Mouse (Mus musculus): ENCODE measurements around the gene Ppm1a. TPM values are rescaled to one million over a fixed set of nuclear protein-coding genes. Genes with fewer than 3 reads are reported as not detected.
A peak's percentile ranks its signal among the peaks of the same experiment; 100 is the strongest.

The Ppm1a gene
- polyA plus RNA-seq, 1 experiment from 2014 or later, result 75.9 TPM

GRCm38 (mm10) chr12:72821589-72821988, 64.3 kb downstream of the Ppm1a start:
- peak overlapping the region; percentile 67 to 71; a peak in 3 of 4 replicates for H3K27ac ChIP-seq (replicated peaks in 1 of 2; ENCODE audit: control insufficient read depth in 1 of 2, insufficient read depth in 1 of 2, low read depth in 2 of 2, low read length in 2 of 2)
- WGBS, result 32% methylated on average over 6 of the region's 6 CpGs
- no peak for ATAC-seq (ENCODE audit: insufficient number of reproducible peaks, insufficient read depth, low FRiP score, low read depth)

GRCm38 (mm10) chr12:72825656-72826055, 68.4 kb downstream of the Ppm1a start:
- no peak for ATAC-seq (ENCODE audit: insufficient number of reproducible peaks, insufficient read depth, low FRiP score, low read depth)
- no peak overlapping the region for H3K27ac ChIP-seq (replicated peaks in 1 of 2; ENCODE audit: control insufficient read depth in 1 of 2, insufficient read depth in 1 of 2, low read depth in 2 of 2, low read length in 2 of 2)
- H3K4me1 ChIP-seq (ENCODE audit: control insufficient read depth in 2 of 2, insufficient read depth in 2 of 2, low read length in 2 of 2), result 0 out of 4 replicates have a peak, but pooled peaks cover 0 to 2% of the 10 kb centered on the region in 2 experiments
- H3K9me3 ChIP-seq (ENCODE audit: control insufficient read depth, low read length), result no peaks in the 10 kb centered on the region
- 42% methylated on average over 5 of the region's 5 CpGs for WGBS
- peaks cover 9% of the 10 kb centered on the region for H3K27me3 ChIP-seq (ENCODE audit: control insufficient read depth, insufficient read depth, low read length)
- no peaks in the 10 kb centered on the region for H3K36me3 ChIP-seq (ENCODE audit: control insufficient read depth, insufficient read depth, low read length)
- H3K4me2 ChIP-seq (ENCODE audit: low read length), result no peak overlapping the region
- H3K4me3 ChIP-seq (ENCODE audit: control insufficient read depth in 1 of 2, insufficient read depth in 1 of 2, low read depth in 1 of 2, low read length in 2 of 2), result no peak overlapping the region
- H3K9ac ChIP-seq (ENCODE audit: low read length), result no peak overlapping the region

More at GRCm38 (mm10) chr12:72821589-72821988, 64.3 kb downstream of the Ppm1a start:
- H3K4me3 ChIP-seq (ENCODE audit: control insufficient read depth in 1 of 2, insufficient read depth in 1 of 2, low read depth in 1 of 2, low read length in 2 of 2), result peak overlapping the region; percentile 47 to 52; a peak in 3 of 4 replicates
- no peaks in the 10 kb centered on the region for H3K9me3 ChIP-seq (ENCODE audit: control insufficient read depth, low read length)
- peak overlapping the region; percentile 69 for H3K9ac ChIP-seq (ENCODE audit: low read length)
- no peaks in the 10 kb centered on the region; the same call in 1 of the 2 replicates for H3K27me3 ChIP-seq (ENCODE audit: control insufficient read depth, insufficient read depth, low read length)
- no peaks in the 10 kb centered on the region for H3K36me3 ChIP-seq (ENCODE audit: control insufficient read depth, insufficient read depth, low read length)
- peak overlapping the region; percentile 92 for H3K4me2 ChIP-seq (ENCODE audit: low read length)
- H3K4me1 ChIP-seq (ENCODE audit: control insufficient read depth in 2 of 2, insufficient read depth in 2 of 2, low read length in 2 of 2), result 0 out of 4 replicates have a peak, but pooled peaks cover 0 to 2% of the 10 kb centered on the region in 2 experiments

GRCm38 (mm10) chr12:72828846-72829556, 71.7 kb downstream of the Ppm1a start:
- H3K9ac ChIP-seq (ENCODE audit: low read length), result no peak overlapping the region
- H3K4me1 ChIP-seq (ENCODE audit: control insufficient read depth in 2 of 2, insufficient read depth in 2 of 2, low read length in 2 of 2), result peaks cover 6 to 7% of the 10 kb centered on the region in 2 experiments; a peak in 3 of 4 replicates
- H3K9me3 ChIP-seq (ENCODE audit: control insufficient read depth, low read length), result no peaks in the 10 kb centered on the region
- peaks cover 30% of the 10 kb centered on the region for H3K27me3 ChIP-seq (ENCODE audit: control insufficient read depth, insufficient read depth, low read length)
- no peak overlapping the region for H3K27ac ChIP-seq (replicated peaks in 1 of 2; ENCODE audit: control insufficient read depth in 1 of 2, insufficient read depth in 1 of 2, low read depth in 2 of 2, low read length in 2 of 2)
- 59% methylated on average over 9 of the region's 9 CpGs for WGBS
- ATAC-seq (ENCODE audit: insufficient number of reproducible peaks, insufficient read depth, low FRiP score, low read depth), result no peak
- H3K4me3 ChIP-seq (ENCODE audit: control insufficient read depth in 1 of 2, insufficient read depth in 1 of 2, low read depth in 1 of 2, low read length in 2 of 2), result no peak overlapping the region
- no peak overlapping the region for H3K4me2 ChIP-seq (ENCODE audit: low read length)
- H3K36me3 ChIP-seq (ENCODE audit: control insufficient read depth, insufficient read depth, low read length), result no peaks in the 10 kb centered on the region

- 63% methylated on average over 20 of the region's 20 CpGs for WGBS
- Histone ChIP-seq H3K27me3 (ENCODE audit: control insufficient read depth, insufficient read depth, low read length) (peaks cover 30% of the 10 kb centered on the region), H3K9me3 (ENCODE audit: control insufficient read depth, low read length) (no peaks in the 10 kb centered on the region), H3K4me3 (ENCODE audit: control insufficient read depth in 1 of 2, insufficient read depth in 1 of 2, low read depth in 1 of 2, low read length in 2 of 2) (no peak overlapping the region), H3K27ac (replicated peaks in 1 of 2; ENCODE audit: control insufficient read depth in 1 of 2, insufficient read depth in 1 of 2, low read depth in 2 of 2, low read length in 2 of 2) (no peak overlapping the region), H3K9ac (ENCODE audit: low read length) (no peak overlapping the region), H3K4me2 (ENCODE audit: low read length) (no peak overlapping the region), H3K4me1 (ENCODE audit: control insufficient read depth in 2 of 2, insufficient read depth in 2 of 2, low read length in 2 of 2) (peaks cover 6 to 7% of the 10 kb centered on the region in 2 experiments; a peak in 3 of 4 replicates), H3K36me3 (ENCODE audit: control insufficient read depth, insufficient read depth, low read length) (no peaks in the 10 kb centered on the region)
- no peak for ATAC-seq (ENCODE audit: insufficient number of reproducible peaks, insufficient read depth, low FRiP score, low read depth)
These were observed 72.5 kb downstream of the Ppm1a start for GRCm38 (mm10) chr12:72829777-72830176.

GRCm38 (mm10) chr12:72830317-72830716, 73.1 kb downstream of the Ppm1a start:
- WGBS, result 68% methylated on average over 8 of the region's 8 CpGs
- Histone ChIP-seq H3K36me3 (ENCODE audit: control insufficient read depth, insufficient read depth, low read length) (no peaks in the 10 kb centered on the region), H3K4me2 (ENCODE audit: low read length) (no peak overlapping the region), H3K27ac (replicated peaks in 1 of 2; ENCODE audit: control insufficient read depth in 1 of 2, insufficient read depth in 1 of 2, low read depth in 2 of 2, low read length in 2 of 2) (no peak overlapping the region), H3K9ac (ENCODE audit: low read length) (no peak overlapping the region), H3K27me3 (ENCODE audit: control insufficient read depth, insufficient read depth, low read length) (peaks cover 30% of the 10 kb centered on the region), H3K4me1 (ENCODE audit: control insufficient read depth in 2 of 2, insufficient read depth in 2 of 2, low read length in 2 of 2) (peaks cover 6 to 7% of the 10 kb centered on the region in 2 experiments; a peak in 3 of 4 replicates), H3K4me3 (ENCODE audit: control insufficient read depth in 1 of 2, insufficient read depth in 1 of 2, low read depth in 1 of 2, low read length in 2 of 2) (no peak overlapping the region), H3K9me3 (ENCODE audit: control insufficient read depth, low read length) (no peaks in the 10 kb centered on the region)
- ATAC-seq (ENCODE audit: insufficient number of reproducible peaks, insufficient read depth, low FRiP score, low read depth), result no peak

- ATAC-seq (ENCODE audit: insufficient number of reproducible peaks, insufficient read depth, low FRiP score, low read depth), result no peak
- peaks cover 6 to 7% of the 10 kb centered on the region in 2 experiments; a peak in 3 of 4 replicates for H3K4me1 ChIP-seq (ENCODE audit: control insufficient read depth in 2 of 2, insufficient read depth in 2 of 2, low read length in 2 of 2)
These were observed 74.6 kb downstream of the Ppm1a start for GRCm38 (mm10) chr12:72831711-72832432.

GRCm38 (mm10) chr12:72834773-72835517, 77.7 kb downstream of the Ppm1a start:
- H3K27ac ChIP-seq (replicated peaks in 1 of 2; ENCODE audit: control insufficient read depth in 1 of 2, insufficient read depth in 1 of 2, low read depth in 2 of 2, low read length in 2 of 2), result no peak overlapping the region
- no peak overlapping the region for H3K4me2 ChIP-seq (ENCODE audit: low read length)
- peaks cover 6 to 7% of the 10 kb centered on the region in 2 experiments; a peak in 3 of 4 replicates for H3K4me1 ChIP-seq (ENCODE audit: control insufficient read depth in 2 of 2, insufficient read depth in 2 of 2, low read length in 2 of 2)
- 71% methylated on average over 14 of the region's 14 CpGs for WGBS
- no peak overlapping the region for H3K4me3 ChIP-seq (ENCODE audit: control insufficient read depth in 1 of 2, insufficient read depth in 1 of 2, low read depth in 1 of 2, low read length in 2 of 2)
- H3K9me3 ChIP-seq (ENCODE audit: control insufficient read depth, low read length), result no peaks in the 10 kb centered on the region
- no peak overlapping the region for H3K9ac ChIP-seq (ENCODE audit: low read length)
- peaks cover 29% of the 10 kb centered on the region for H3K27me3 ChIP-seq (ENCODE audit: control insufficient read depth, insufficient read depth, low read length)
- ATAC-seq (ENCODE audit: insufficient number of reproducible peaks, insufficient read depth, low FRiP score, low read depth), result no peak
- no peaks in the 10 kb centered on the region for H3K36me3 ChIP-seq (ENCODE audit: control insufficient read depth, insufficient read depth, low read length)

More at GRCm38 (mm10) chr12:72831711-72832432, 74.6 kb downstream of the Ppm1a start:
- Histone ChIP-seq H3K4me2 (ENCODE audit: low read length) (peak overlapping the region; percentile 84), H3K27ac (replicated peaks in 1 of 2; ENCODE audit: control insufficient read depth in 1 of 2, insufficient read depth in 1 of 2, low read depth in 2 of 2, low read length in 2 of 2) (no peak overlapping the region), H3K9ac (ENCODE audit: low read length) (peak overlapping the region; percentile 70), H3K36me3 (ENCODE audit: control insufficient read depth, insufficient read depth, low read length) (no peaks in the 10 kb centered on the region), H3K4me3 (ENCODE audit: control insufficient read depth in 1 of 2, insufficient read depth in 1 of 2, low read depth in 1 of 2, low read length in 2 of 2) (peak overlapping the region; percentile 45 to 47), H3K27me3 (ENCODE audit: control insufficient read depth, insufficient read depth, low read length) (peaks cover 30% of the 10 kb centered on the region), H3K9me3 (ENCODE audit: control insufficient read depth, low read length) (no peaks in the 10 kb centered on the region)
- WGBS, result 8% methylated on average over 42 of the region's 42 CpGs
